Mouse (Mus musculus) ES-E14 (cell line): ENCODE results near the gene Sec61b.

Experiments
- CHD2 ChIP-seq: IDR thresholded peaks from 2 replicates; pipeline ENCODE4 v1.6.1; 2014; ENCODE audit warnings: mild to moderate bottlenecking, low read depth, low read length, inconsistent platforms
- ZNF384 ChIP-seq: IDR thresholded peaks from 2 replicates; pipeline ENCODE4 v1.6.1; 2012; ENCODE audit warnings: low read depth, low read length, inconsistent platforms

- TF ChIP-seq CHD2 (no peak), ZNF384 (no peak)
Measured at GRCm38 (mm10) chr4:47493456-47493855, 19.0 kb downstream of the Sec61b start.
